Mouse (Mus musculus) hindbrain, embryonic 11.5 days (tissue): Measurements from ENCODE around the gene Erich4. TPM values are rescaled to one million over a fixed set of nuclear protein-coding genes. Genes with fewer than 3 reads are reported as not detected.
A peak's percentile ranks its signal among the peaks of the same experiment; 100 is the strongest.
"Not testable (repeated sequence)": the region's sequence is repeated elsewhere in the genome, so short reads cannot be mapped to it uniquely, and the experiment has no call there.

Source experiments
- ATAC-seq: fragments of 200-750 bp; cut with Nextera tagmentation; 2 replicates; pipeline ENCODE4 v1.8.0; 2017; ENCODE audit warnings: mild to moderate bottlenecking, moderate TSS enrichment, moderate library complexity; ENCODE audit not compliant: low FRiP score
- DNase-seq: peaks from one replicate; pipeline ENCODE4 v3.0.0-alpha.2; 2015; ENCODE audit warnings: low spot score
- H3K27ac ChIP-seq: fragments of 300-500 bp; sonication (generic); 2 replicates; pipeline ENCODE4 v1.5.1; 2014; ENCODE audit warnings: mild to moderate bottlenecking, low read depth, low read length
- H3K27me3 ChIP-seq: fragments of 300-500 bp; sonication (generic); 2 replicates; pipeline ENCODE4 v1.6.1; 2014; ENCODE audit warnings: mild to moderate bottlenecking, low read length, moderate library complexity, mixed read lengths; ENCODE audit not compliant: control insufficient read depth, insufficient read depth
- H3K36me3 ChIP-seq: fragments of 300-500 bp; sonication (generic); 2 replicates; pipeline ENCODE4 v1.6.1; 2014; ENCODE audit warnings: mild to moderate bottlenecking, low read length, moderate library complexity, mixed read lengths; ENCODE audit not compliant: control insufficient read depth, insufficient read depth
- H3K4me1 ChIP-seq: fragments of 300-500 bp; sonication (generic); replicated peaks from 2 replicates; pipeline ENCODE4 v1.6.1; 2014; ENCODE audit warnings: low read length, mixed read lengths; ENCODE audit not compliant: control insufficient read depth, insufficient read depth
- H3K4me2 ChIP-seq: fragments of 300-500 bp; sonication (generic); replicated peaks from 2 replicates; pipeline ENCODE4 v1.6.1; 2014; ENCODE audit warnings: mild to moderate bottlenecking, low read depth, low read length
- H3K4me3 ChIP-seq: fragments of 300-500 bp; sonication (generic); 2 replicates; pipeline ENCODE4 v1.5.1; 2014; ENCODE audit warnings: low read depth, low read length
- H3K9ac ChIP-seq: fragments of 300-500 bp; sonication (generic); 2 replicates; pipeline ENCODE4 v1.6.1; 2014; ENCODE audit warnings: low read depth, low read length
- H3K9me3 ChIP-seq: fragments of 300-500 bp; sonication (generic); 2 replicates; pipeline ENCODE4 v1.6.1; 2016; ENCODE audit warnings: low read length; ENCODE audit not compliant: control insufficient read depth
- WGBS: fragments of 180-500 bp; shearing (Covaris S2); extraction: QIAGEN DNeasy Blood & Tissue Kit; methylation state at CpG from one replicate; pipeline ENCODE4 v1.1.7; 2014; 5-methylcytosine and 5-hydroxymethylcytosine counted together
- polyA plus RNA-seq: library from polyadenylated mRNA; unstranded; fragments of >200 nt; fragmentation: Nextera tagmentation; extraction: Ambion mirVana; gene quantifications from 2 replicates; pipeline ENCODE4 v1.2.1, GENCODE M21; 2014

Gene Erich4
- polyA plus RNA-seq, 1 experiment from 2014 or later, result not detected

DNA sequence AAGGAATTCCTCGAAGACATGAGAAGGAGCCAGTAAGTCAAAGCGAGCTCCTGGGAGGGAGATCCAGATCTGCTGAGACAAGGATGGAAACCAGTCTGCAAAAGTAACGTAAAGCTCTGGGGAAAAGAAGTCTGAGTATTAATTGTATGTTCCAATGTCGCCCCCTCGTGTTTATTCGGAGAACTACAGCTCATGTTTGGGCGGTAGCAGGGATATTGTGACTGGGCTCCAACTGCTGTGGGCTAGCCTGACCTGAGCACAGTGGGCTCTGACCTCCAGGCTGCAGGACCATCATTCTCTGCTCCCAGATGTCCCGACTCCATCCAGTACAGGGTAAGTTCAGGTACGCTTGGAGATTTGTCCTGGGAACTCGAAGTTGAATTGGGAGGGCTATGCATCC is 16.0 kb downstream of the Erich4 start:
- Histone ChIP-seq H3K4me2 (no peak overlapping the region), H3K27me3 (no peaks in the 10 kb centered on the region), H3K9me3 (no peaks in the 10 kb centered on the region), H3K36me3 (no peaks in the 10 kb centered on the region), H3K27ac (no peak overlapping the region), H3K4me3 (no peak overlapping the region), H3K9ac (no peak overlapping the region), H3K4me1 (no peaks in the 10 kb centered on the region)
- ATAC-seq (no peak), DNase-seq (peak; percentile 88)
- WGBS, result 16% methylated on average over 10 of the region's 10 CpGs

DNA sequence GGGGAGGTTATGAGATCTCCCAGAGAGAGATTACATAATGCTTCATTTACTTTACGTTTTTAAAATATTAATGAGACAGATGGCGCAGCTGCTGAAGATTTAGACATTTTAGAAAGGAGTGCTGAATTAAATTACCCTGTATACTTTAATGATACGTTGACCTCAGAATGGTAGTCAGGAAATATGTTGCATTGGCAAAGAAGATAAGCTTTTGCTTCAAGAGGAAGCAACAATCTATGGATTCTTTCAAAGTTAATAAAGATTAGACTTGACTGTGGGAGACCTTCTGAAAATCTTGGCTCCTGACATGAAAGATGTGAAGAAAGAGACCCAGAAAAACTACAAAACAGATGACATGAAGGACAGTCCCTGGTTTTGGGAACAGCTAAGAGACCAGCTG is 21.8 kb downstream of the Erich4 start:
- WGBS, result 84% methylated on average over 3 of the region's 3 CpGs
- no peak overlapping the region for H3K4me2 ChIP-seq
- ATAC-seq, result no peak

DNA sequence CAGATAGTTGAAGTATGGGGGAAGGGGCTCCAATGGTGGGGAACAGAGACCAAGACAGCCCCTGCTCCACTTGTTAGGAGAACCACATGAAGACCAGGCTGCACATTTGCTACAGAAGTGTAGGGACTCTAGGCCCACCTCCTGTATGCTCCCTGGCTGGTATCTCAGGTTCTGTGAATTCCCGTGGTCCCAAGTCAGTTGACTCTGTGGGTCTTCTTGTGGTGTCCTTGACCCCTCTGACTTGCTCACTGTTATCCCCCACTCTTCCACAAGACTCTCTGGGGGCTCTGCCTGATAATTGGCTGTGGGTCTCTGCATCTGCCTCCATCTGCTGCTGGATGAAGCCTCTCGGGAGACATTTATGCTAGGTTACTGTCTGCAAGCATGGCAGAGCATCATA is 24.5 kb downstream of the Erich4 start:
- ATAC-seq, result no peak
- no peaks in the 10 kb centered on the region for H3K9me3 ChIP-seq
- H3K4me2 ChIP-seq, result no peak overlapping the region
- H3K27me3 ChIP-seq, result no peaks in the 10 kb centered on the region
- no peak overlapping the region for H3K4me3 ChIP-seq
- no peak for DNase-seq
- H3K36me3 ChIP-seq, result no peaks in the 10 kb centered on the region
- no peak overlapping the region for H3K9ac ChIP-seq
- no peak overlapping the region for H3K27ac ChIP-seq
- WGBS, result 86% methylated on average over 2 of the region's 2 CpGs
- H3K4me1 ChIP-seq, result no peaks in the 10 kb centered on the region

More for the DNA sequence above, 21.8 kb downstream of the Erich4 start:
- no peaks in the 10 kb centered on the region for H3K4me1 ChIP-seq
- H3K9me3 ChIP-seq, result no peaks in the 10 kb centered on the region
- no peak overlapping the region for H3K4me3 ChIP-seq
- H3K36me3 ChIP-seq, result no peaks in the 10 kb centered on the region
- no peaks in the 10 kb centered on the region for H3K27me3 ChIP-seq
- no peak overlapping the region for H3K9ac ChIP-seq
- no peak for DNase-seq
- no peak overlapping the region for H3K27ac ChIP-seq

DNA sequence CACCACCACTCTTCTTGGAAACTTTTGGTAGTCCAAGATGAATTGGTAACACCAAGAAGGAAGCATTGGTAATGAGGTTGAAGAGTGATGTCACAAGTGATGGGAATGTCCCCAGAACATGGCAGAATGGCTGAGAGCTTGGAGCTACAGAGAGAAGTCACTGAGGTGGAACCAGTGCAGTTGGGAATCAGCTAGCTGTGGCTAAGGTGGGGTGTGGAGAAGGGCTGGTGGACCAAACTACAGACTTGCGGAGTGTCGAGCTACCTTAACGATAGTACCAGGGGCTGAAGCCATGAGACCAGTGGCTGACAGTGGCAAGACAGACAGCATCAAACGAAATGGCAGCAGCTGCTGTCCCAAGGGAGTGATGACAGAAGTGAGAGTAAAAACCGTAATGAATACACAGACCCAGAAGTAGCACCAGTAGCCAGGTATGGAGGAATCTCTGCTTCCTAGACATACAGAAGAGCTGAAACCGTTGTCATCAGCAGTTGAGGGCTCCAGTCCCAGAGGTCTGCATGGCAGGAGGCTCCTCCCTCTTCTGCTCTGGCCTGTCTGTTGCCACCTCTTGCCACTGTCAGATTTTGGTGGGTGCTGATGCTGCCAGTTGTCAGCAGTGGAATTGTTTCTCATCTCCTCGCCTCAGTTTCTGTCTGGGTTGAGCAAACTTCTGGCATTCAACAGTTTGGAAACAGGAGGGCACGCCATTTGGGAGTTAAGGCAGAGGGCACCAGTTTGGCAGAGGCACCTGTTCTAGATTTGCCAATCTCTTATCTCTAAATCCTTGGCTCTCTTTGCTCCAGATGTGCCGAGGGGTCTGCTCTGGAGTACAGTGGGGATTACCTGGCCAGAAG is 30.1 kb downstream of the Erich4 start:
- Histone ChIP-seq H3K4me1 (no peaks in the 10 kb centered on the region), H3K9me3 (no peaks in the 10 kb centered on the region), H3K9ac (no peak overlapping the region), H3K4me3 (no peak overlapping the region), H3K36me3 (no peaks in the 10 kb centered on the region), H3K27me3 (no peaks in the 10 kb centered on the region), H3K27ac (no peak overlapping the region), H3K4me2 (no peak overlapping the region)
- DNase-seq (no peak), ATAC-seq (no peak)
- WGBS, result 83% methylated on average over 9 of the region's 9 CpGs

DNA sequence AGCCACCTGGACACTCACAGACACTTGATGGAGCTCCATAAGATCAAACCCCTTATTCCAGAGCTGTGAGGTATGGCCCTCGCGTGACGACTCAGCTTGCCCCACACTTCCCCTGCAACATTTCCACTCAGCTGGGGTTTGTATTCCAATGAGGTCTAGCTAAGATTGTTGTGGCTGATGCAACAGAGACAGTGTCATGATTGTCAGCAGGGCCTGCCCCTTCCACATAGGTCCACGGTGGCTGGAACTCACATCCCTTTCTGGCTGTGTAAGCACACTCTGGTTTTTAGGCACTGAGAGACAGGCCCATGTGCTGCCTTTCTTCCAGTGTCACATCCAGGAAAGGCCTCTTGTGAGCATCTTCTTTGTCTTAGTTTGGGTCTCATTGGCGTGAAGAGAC is 31.0 kb downstream of the Erich4 start:
- no peak overlapping the region for H3K4me2 ChIP-seq
- no peaks in the 10 kb centered on the region for H3K9me3 ChIP-seq
- no peaks in the 10 kb centered on the region for H3K36me3 ChIP-seq
- H3K4me1 ChIP-seq, result no peaks in the 10 kb centered on the region
- no peaks in the 10 kb centered on the region for H3K27me3 ChIP-seq
- H3K9ac ChIP-seq, result no peak overlapping the region
- no peak overlapping the region for H3K4me3 ChIP-seq
- ATAC-seq (no peak), DNase-seq (no peak)
- H3K27ac ChIP-seq, result no peak overlapping the region
- 87% methylated on average over 5 of the region's 5 CpGs for WGBS

DNA sequence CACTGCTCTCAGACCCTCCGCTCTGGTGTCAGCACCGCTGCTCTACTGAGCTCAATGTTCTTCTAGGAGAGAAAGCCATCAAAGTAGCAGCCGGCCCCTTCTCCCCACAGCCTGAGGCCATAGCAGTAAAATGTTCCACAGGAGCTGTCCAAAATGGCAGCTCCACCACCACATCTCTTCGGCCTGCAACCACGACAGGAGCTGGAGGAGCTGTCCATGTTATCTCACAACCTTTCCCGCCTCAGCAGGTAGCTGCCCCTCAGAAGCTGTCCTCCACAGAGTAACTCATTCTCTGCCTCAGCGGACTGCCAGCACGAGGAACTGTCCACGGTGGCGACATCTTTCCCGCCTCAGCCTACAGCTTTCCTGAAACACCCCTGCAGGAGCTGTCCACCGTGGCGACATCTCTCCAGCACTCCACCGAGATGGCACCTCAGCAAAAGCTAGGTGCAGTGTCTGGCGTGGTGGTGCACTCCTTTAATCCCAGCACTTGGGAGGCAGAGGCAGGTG is 33.3 kb downstream of the Erich4 start:
- DNase-seq (no peak), ATAC-seq (no peak)
- Histone ChIP-seq H3K27ac (no peak overlapping the region), H3K4me3 (no peak overlapping the region), H3K4me2 (no peak overlapping the region), H3K4me1 (no peaks in the 10 kb centered on the region), H3K9me3 (no peaks in the 10 kb centered on the region), H3K36me3 (no peaks in the 10 kb centered on the region), H3K27me3 (no peaks in the 10 kb centered on the region), H3K9ac (no peak overlapping the region)
- WGBS, result 87% methylated on average over 15 of the region's 15 CpGs

DNA sequence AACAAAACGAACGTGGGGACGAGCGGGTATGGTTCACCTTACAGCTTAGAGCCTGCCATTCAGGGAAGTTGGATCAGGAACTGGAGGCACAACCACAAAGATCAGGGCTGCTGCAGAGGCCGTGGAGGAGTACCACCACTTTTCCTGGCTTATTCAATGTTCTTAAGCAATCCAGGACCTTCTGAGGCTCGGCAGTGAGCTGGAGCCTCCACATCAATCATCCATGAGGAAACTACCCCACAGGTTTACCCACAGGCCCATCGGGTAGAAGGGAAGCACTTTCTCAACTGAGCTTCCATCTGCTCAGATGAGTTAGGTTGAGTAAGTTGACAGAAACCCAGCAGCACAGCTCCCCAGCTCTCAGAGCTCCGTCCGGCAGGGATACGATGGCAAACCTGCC is 36.3 kb downstream of the Erich4 start:
- no peak for ATAC-seq
- Histone ChIP-seq H3K4me3 (no peak overlapping the region), H3K4me1 (no peaks in the 10 kb centered on the region), H3K9me3 (no peaks in the 10 kb centered on the region), H3K27me3 (no peaks in the 10 kb centered on the region), H3K27ac (no peak overlapping the region), H3K4me2 (no peak overlapping the region), H3K9ac (no peak overlapping the region), H3K36me3 (no peaks in the 10 kb centered on the region)
- 93% methylated on average over 10 of the region's 10 CpGs for WGBS
- DNase-seq, result no peak

DNA sequence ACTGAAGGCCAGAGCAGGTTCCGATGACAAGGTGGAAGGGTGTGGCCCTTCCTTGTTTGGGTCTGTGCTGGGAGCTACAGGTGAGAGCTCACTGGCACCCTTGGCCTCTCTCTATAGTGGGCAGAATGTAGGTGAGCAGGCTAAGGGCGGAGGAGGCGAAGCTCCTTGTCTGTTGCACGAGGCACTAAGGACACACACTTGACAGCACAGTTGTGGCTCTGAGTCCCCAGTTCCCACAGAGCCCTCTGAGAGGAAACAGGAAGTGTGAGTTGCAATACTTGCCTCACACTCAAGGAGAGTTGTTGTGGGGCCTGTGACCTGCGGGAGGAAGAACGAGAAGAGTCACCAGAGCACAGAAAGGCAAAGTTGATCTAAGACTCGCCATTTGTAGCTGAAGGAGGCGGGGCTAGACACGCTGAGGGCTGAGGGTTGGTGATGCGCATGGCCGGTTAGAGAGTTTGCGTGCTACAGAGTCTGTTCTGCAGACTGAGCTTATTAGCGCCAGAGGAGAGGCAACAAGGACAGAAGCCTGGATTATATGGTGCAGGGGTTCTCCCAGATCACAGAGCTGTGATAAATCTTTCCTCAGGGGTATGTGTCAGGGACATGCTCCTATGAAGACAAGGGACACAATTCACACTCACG is 38.8 kb downstream of the Erich4 start:
- not testable (repeated sequence) for H3K4me3 ChIP-seq, H3K27me3 ChIP-seq, H3K4me2 ChIP-seq, H3K36me3 ChIP-seq, H3K4me1 ChIP-seq, H3K9me3 ChIP-seq, DNase-seq, ATAC-seq, H3K27ac ChIP-seq, H3K9ac ChIP-seq
- 77% methylated on average over 12 of the region's 14 CpGs for WGBS

DNA sequence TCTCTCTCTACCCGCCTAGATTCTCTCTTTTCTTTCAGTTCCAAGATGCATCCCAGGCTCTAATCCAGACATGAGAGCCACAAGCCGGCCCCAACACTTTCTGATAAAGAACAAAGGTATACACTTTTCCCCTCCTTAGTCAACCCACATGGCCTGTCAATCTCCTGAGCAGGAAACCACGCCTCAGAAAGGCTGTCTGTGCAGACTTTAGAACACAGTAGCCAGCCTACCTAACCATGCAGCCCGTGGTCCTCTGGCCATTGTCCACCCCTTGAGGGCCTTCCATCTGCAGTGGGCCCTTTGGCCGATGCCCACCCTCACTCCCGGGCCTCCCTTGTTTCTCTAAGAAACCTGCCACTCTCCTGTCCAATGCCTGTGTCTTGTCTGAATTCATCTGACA is 39.4 kb downstream of the Erich4 start:
- H3K27me3 ChIP-seq, H3K4me2 ChIP-seq, H3K36me3 ChIP-seq, H3K27ac ChIP-seq, H3K9ac ChIP-seq, H3K4me3 ChIP-seq, DNase-seq, H3K9me3 ChIP-seq, ATAC-seq, H3K4me1 ChIP-seq: not testable (repeated sequence)
- WGBS, result 48% methylated on average over 6 of the region's 6 CpGs
